Mouse (Mus musculus) adrenal gland, adult 10 weeks (tissue): Measurements from ENCODE around the gene Olfr247. TPM values are rescaled to one million over a fixed set of nuclear protein-coding genes. Genes with fewer than 3 reads are reported as not detected.

Experiments
- polyA plus RNA-seq: library from polyadenylated mRNA; stranded (reverse); fragments of 350-450 nt; fragmentation: Illumina TruSeq; extraction: RNeasy Lipid Tissue Mini Kit (QIAGEN cat#74804); gene quantifications from one replicate; pipeline ENCODE4 v1.2.3, GENCODE M21; 2014; ENCODE audit warnings: low read depth, low replicate concordance

The Olfr247 gene
- polyA plus RNA-seq: not detected

GRCm38 (mm10) chr10:129976040-129976439 is at the start of gene Olfr247:
TSS of gene Olfr247 (minus strand) at chr10:129976140.

GRCm38 (mm10) chr10:130012321-130012720 is 36.4 kb upstream of the Olfr247 start, which contains the start of gene Olfr820:
TSS of gene Olfr820 (plus strand) at chr10:130012621.

GRCm38 (mm10) chr10:129984962-129985361 is 9.0 kb upstream of the Olfr247 start, which contains the start of gene Gm10310:
TSS of gene Gm10310 (minus strand) at chr10:129985062.

GRCm38 (mm10) chr10:129967166-129967565 is 8.8 kb downstream of the Olfr247 start, which contains the start of gene Olfr819:
TSS of gene Olfr819 (minus strand) at chr10:129967266.

GRCm38 (mm10) chr10:129949000-129949399 is 26.9 kb downstream of the Olfr247 start, which contains the start of gene Olfr818:
TSS of gene Olfr818 (minus strand) at chr10:129949100.

Other genes starting within 250 kb of the Olfr247 start
- not detected for gene Olfr805, start 246.8 kb downstream of the Olfr247 start, polyA plus RNA-seq
- gene Olfr806, start 234.2 kb downstream of the Olfr247 start, polyA plus RNA-seq: not detected
- gene Olfr807, start 218.3 kb downstream of the Olfr247 start, polyA plus RNA-seq: not detected
- not detected for gene Olfr808, start 210.7 kb downstream of the Olfr247 start, polyA plus RNA-seq
- gene Olfr809, start 201.5 kb downstream of the Olfr247 start, polyA plus RNA-seq: not detected
- gene Olfr810, start 181.2 kb downstream of the Olfr247 start, polyA plus RNA-seq: not detected
- gene Olfr811, start 171.7 kb downstream of the Olfr247 start, polyA plus RNA-seq: not detected
- gene Olfr812, start 130.0 kb downstream of the Olfr247 start, polyA plus RNA-seq: not detected
- gene Olfr813, start 120.8 kb downstream of the Olfr247 start, polyA plus RNA-seq: not detected
- not detected for gene Olfr814, start 96.3 kb downstream of the Olfr247 start, polyA plus RNA-seq
- not detected for gene Olfr815, start 70.3 kb downstream of the Olfr247 start, polyA plus RNA-seq
- gene Olfr816, start 60.5 kb downstream of the Olfr247 start, polyA plus RNA-seq: not detected
- not detected for gene Olfr818, start 27.0 kb downstream of the Olfr247 start, polyA plus RNA-seq
- not detected for gene Olfr819, start 8.9 kb downstream of the Olfr247 start, polyA plus RNA-seq
- not detected for gene Gm10310, start 8.9 kb upstream of the Olfr247 start, polyA plus RNA-seq
- gene Olfr820, start 36.5 kb upstream of the Olfr247 start, polyA plus RNA-seq: not detected
- gene Olfr821, start 54.2 kb upstream of the Olfr247 start, polyA plus RNA-seq: not detected
- not detected for gene Olfr822, start 95.1 kb upstream of the Olfr247 start, polyA plus RNA-seq
- not detected for gene Olfr823, start 139.2 kb upstream of the Olfr247 start, polyA plus RNA-seq
- not detected for gene Olfr824, start 153.9 kb upstream of the Olfr247 start, polyA plus RNA-seq
- not detected for gene Olfr825, start 190.6 kb upstream of the Olfr247 start, polyA plus RNA-seq
- gene Olfr826, start 208.0 kb upstream of the Olfr247 start, polyA plus RNA-seq: not detected
- gene Olfr827, start 238.3 kb upstream of the Olfr247 start, polyA plus RNA-seq: not detected